Mouse (Mus musculus) intestine, embryonic 14.5 days (tissue): Measurements from ENCODE around the gene Eif2b1. TPM values are rescaled to one million over a fixed set of nuclear protein-coding genes. Genes with fewer than 3 reads are reported as not detected.

ENCODE experiments used
- ATAC-seq: fragments of 200-750 bp; cut with Nextera tagmentation; replicated peaks from 2 replicates; pipeline ENCODE4 v1.8.0; 2017; ENCODE audit warnings: low read depth, moderate number of reproducible peaks, moderate TSS enrichment, moderate library complexity; ENCODE audit not compliant: low FRiP score, low TSS enrichment
- DNase-seq: peaks from one replicate; pipeline ENCODE4 v3.0.0-alpha.2; 2018; ENCODE audit warnings: low spot score
- H3K27ac ChIP-seq: fragments of 300-500 bp; sonication (generic); 2 replicates; pipeline ENCODE4 v1.5.1; 2014; ENCODE audit warnings: low read depth, mild to moderate bottlenecking, control low read depth
- H3K27me3 ChIP-seq: fragments of 300-500 bp; sonication (generic); replicated peaks from 2 replicates; pipeline ENCODE4 v1.6.1; 2014; ENCODE audit warnings: low read length, control low read depth; ENCODE audit not compliant: control insufficient read depth, insufficient read depth
- H3K36me3 ChIP-seq: fragments of 300-500 bp; sonication (generic); 2 replicates; pipeline ENCODE4 v1.6.1; 2014; ENCODE audit warnings: low read length, control low read depth; ENCODE audit not compliant: control insufficient read depth, insufficient read depth
- H3K4me1 ChIP-seq: fragments of 300-500 bp; sonication (generic); replicated peaks from 2 replicates; pipeline ENCODE4 v1.6.1; 2014; ENCODE audit warnings: low read length, control low read depth, mixed read lengths; ENCODE audit not compliant: control insufficient read depth, insufficient read depth
- H3K4me2 ChIP-seq: fragments of 300-500 bp; sonication (generic); 2 replicates; pipeline ENCODE4 v1.6.1; 2014; ENCODE audit warnings: low read length
- H3K4me3 ChIP-seq: fragments of 300-500 bp; sonication (generic); 2 replicates; pipeline ENCODE4 v1.5.1; 2014; ENCODE audit warnings: low read depth, low read length, control low read depth, mixed read lengths
- H3K9ac ChIP-seq: fragments of 300-500 bp; sonication (generic); 2 replicates; pipeline ENCODE4 v1.6.1; 2014; ENCODE audit warnings: mild to moderate bottlenecking, low read length
- H3K9me3 ChIP-seq: fragments of 300-500 bp; sonication (generic); 2 replicates; pipeline ENCODE4 v1.6.1; 2016; ENCODE audit warnings: low read length, control low read depth; ENCODE audit not compliant: control insufficient read depth
- WGBS: fragments of 180-500 bp; shearing (Covaris S2); extraction: QIAGEN DNeasy Blood & Tissue Kit; methylation state at CpG from one replicate; pipeline ENCODE4 v1.1.7; 2014; 5-methylcytosine and 5-hydroxymethylcytosine counted together
- polyA plus RNA-seq: library from polyadenylated mRNA; unstranded; fragments of >200 nt; fragmentation: Nextera tagmentation; extraction: Ambion mirVana; gene quantifications from 2 replicates; pipeline ENCODE4 v1.2.1, GENCODE M21; 2014

The Eif2b1 gene
- polyA plus RNA-seq, 1 experiment from 2014 or later, result 99.6 TPM

DNA sequence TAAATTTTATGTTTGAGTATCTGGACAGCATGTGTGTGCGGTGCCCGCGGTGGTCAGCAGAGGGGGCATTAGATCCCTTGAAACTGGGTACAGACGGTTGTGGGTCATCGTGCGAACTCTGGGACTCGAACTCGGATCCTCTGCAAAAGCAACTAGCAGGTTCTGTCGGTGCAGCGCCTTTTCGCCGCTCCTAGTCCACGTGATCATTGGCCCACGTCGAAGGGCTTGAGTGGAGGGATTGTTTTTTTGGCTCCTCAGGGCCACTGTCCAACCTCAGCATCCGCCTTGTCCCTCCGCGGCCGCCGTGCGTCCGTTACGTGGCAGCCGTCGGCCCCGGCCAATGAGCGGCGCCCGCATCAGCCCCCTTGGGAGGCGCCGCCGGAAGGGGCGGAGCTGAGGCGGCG is 38.5 kb downstream of the Eif2b1 start, which contains the start of gene Tmed2:
Gene Tmed2 (plus strand): TSS at position 313 of the 404 bp plus-strand sequence.
- Histone ChIP-seq H3K9me3 (no peaks in the 10 kb centered on the region), H3K27ac (peak within 1 kb of the TSS; percentile 83), H3K4me1 (peaks cover 15% of the 10 kb centered on the region; the same call in 1 of the 2 replicates), H3K9ac (peak within 1 kb of the TSS; percentile 92), H3K4me2 (peak within 1 kb of the TSS; percentile 73), H3K4me3 (peak within 1 kb of the TSS; percentile 95), H3K36me3 (peaks cover 29% of the 10 kb centered on the region), H3K27me3 (no peaks in the 10 kb centered on the region)
- peak; percentile 92 for DNase-seq
- under 1% methylated on average over 35 of the region's 35 CpGs for WGBS
- peak; percentile 94 for ATAC-seq

DNA sequence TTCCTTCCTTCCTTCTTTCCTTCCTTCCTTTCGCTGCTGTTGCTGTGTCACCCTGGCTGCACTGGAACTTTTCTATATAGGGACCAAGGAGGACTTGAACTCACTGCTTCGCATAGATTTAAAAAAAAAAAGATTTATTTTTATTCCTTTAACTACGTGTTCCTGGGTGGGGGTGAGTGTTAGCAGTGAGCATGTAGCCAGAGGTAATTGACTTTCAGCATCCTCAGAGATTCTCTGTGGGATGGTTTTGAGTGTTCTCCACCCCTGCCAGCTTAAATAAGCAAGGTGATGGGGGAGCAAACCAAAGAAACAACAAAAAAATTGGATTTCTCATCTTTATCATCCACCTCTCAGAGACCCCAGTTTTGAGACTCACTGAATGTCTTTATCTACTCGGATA is 39.0 kb downstream of the Eif2b1 start:
- Histone ChIP-seq H3K9ac (peak overlapping the region; percentile 92), H3K9me3 (no peaks in the 10 kb centered on the region), H3K27ac (peak overlapping the region; percentile 57; the same call in 1 of the 2 replicates), H3K36me3 (peaks cover 24% of the 10 kb centered on the region), H3K4me3 (peak overlapping the region; percentile 95), H3K4me2 (peak overlapping the region; percentile 41), H3K27me3 (no peaks in the 10 kb centered on the region), H3K4me1 (peaks cover 15% of the 10 kb centered on the region; the same call in 1 of the 2 replicates)
- no peak for DNase-seq
- WGBS, result 77% methylated on average over 4 of the region's 4 CpGs
- no peak for ATAC-seq

GRCm38 (mm10) chr5:124538813-124539792 is 39.8 kb downstream of the Eif2b1 start:
- WGBS, result 72% methylated on average over 15 of the region's 16 CpGs
- Histone ChIP-seq H3K9ac (no peak overlapping the region), H3K27me3 (no peaks in the 10 kb centered on the region), H3K4me2 (no peak overlapping the region), H3K9me3 (no peaks in the 10 kb centered on the region), H3K4me1 (peaks cover 15% of the 10 kb centered on the region; the same call in 1 of the 2 replicates), H3K36me3 (peaks cover 16% of the 10 kb centered on the region), H3K27ac (no peak overlapping the region), H3K4me3 (no peak overlapping the region)
- DNase-seq (peak; percentile 55), ATAC-seq (no peak)

- Histone ChIP-seq H3K4me3 (peak overlapping the region; percentile 13; the same call in 1 of the 2 replicates), H3K4me1 (peaks cover 15% of the 10 kb centered on the region), H3K36me3 (no peaks in the 10 kb centered on the region), H3K4me2 (peak overlapping the region; percentile 46), H3K9ac (peak overlapping the region; percentile 27; the same call in 1 of the 2 replicates), H3K27ac (peak overlapping the region; percentile 16; the same call in 1 of the 2 replicates), H3K9me3 (no peaks in the 10 kb centered on the region), H3K27me3 (no peaks in the 10 kb centered on the region)
- ATAC-seq (no peak), DNase-seq (peak; percentile 68)
- under 1% methylated on average over 16 of the region's 17 CpGs for WGBS
Measured at GRCm38 (mm10) chr5:124536776-124537175, 42.2 kb downstream of the Eif2b1 start.

DNA sequence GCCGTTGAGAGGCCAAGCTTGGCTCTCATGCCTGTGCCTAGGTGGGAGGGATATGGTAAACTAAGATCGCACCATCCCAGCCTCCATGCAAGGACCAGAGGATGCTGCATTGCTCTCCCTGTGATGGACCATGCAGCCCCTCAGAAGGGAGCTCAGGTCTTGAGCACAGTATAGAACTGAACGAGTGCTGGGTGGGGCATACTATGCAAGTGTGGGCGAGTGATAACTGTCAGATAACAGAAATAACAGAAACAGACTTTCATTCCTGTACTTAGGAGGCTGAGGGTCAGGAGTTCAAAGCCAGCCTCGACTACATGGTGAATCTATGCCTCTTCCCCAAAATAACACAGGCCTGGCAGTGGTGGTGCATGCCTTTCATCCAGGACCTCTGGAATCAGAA is 43.9 kb downstream of the Eif2b1 start:
- Histone ChIP-seq H3K27me3 (no peaks in the 10 kb centered on the region), H3K27ac (no peak overlapping the region), H3K9me3 (no peaks in the 10 kb centered on the region), H3K4me3 (no peak overlapping the region), H3K4me1 (peaks cover 20% of the 10 kb centered on the region), H3K9ac (no peak overlapping the region), H3K4me2 (no peak overlapping the region), H3K36me3 (no peaks in the 10 kb centered on the region)
- no peak for ATAC-seq
- no peak for DNase-seq
- 66% methylated on average over 5 of the region's 5 CpGs for WGBS

DNA sequence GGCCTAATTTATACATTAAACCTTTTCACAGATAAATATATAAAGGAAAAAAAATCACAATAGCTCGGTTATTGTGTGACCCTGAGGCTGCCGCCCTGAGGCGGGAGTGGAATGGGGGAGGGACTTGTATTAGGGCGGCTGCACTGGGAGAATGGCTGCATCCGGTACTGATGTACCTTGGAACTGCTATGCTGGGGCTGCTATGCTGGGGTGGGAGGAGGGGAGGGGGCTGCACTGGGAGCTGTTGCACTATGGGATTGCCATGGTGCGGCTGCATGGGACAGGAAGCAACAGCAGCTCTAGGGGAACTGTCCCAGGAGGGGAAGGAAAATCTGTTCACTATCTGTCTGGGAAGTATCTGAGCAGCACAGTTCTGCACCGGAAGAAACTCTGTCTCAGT is 46.5 kb downstream of the Eif2b1 start:
- ATAC-seq, result no peak
- Histone ChIP-seq H3K4me1 (peaks cover 40% of the 10 kb centered on the region), H3K9me3 (no peaks in the 10 kb centered on the region), H3K27ac (peak overlapping the region; percentile 77), H3K9ac (no peak overlapping the region), H3K36me3 (no peaks in the 10 kb centered on the region), H3K4me3 (no peak overlapping the region), H3K27me3 (no peaks in the 10 kb centered on the region), H3K4me2 (peak overlapping the region; percentile 83; the same call in 1 of the 2 replicates)
- 17% methylated on average over 7 of the region's 7 CpGs for WGBS
- DNase-seq, result no peak

GRCm38 (mm10) chr5:124531583-124531930 is 47.4 kb downstream of the Eif2b1 start:
- H3K9ac ChIP-seq, result peak overlapping the region; percentile 69
- H3K9me3 ChIP-seq, result no peaks in the 10 kb centered on the region
- peak overlapping the region; percentile 77 for H3K27ac ChIP-seq
- 15% methylated on average over 14 of the region's 14 CpGs for WGBS
- no peak for DNase-seq
- H3K27me3 ChIP-seq, result no peaks in the 10 kb centered on the region
- H3K4me3 ChIP-seq, result peak overlapping the region; percentile 79
- ATAC-seq, result no peak
- H3K36me3 ChIP-seq, result no peaks in the 10 kb centered on the region
- peaks cover 37% of the 10 kb centered on the region for H3K4me1 ChIP-seq
- peak overlapping the region; percentile 83 for H3K4me2 ChIP-seq

GRCm38 (mm10) chr5:124530655-124531582 is 48.0 kb downstream of the Eif2b1 start, which contains the start of gene Rilpl1:
Rilpl1 (minus strand) TSS chr5:124531391.
- peak within 1 kb of the TSS; percentile 83 for H3K4me2 ChIP-seq
- H3K4me1 ChIP-seq, result peaks cover 35% of the 10 kb centered on the region
- under 1% methylated on average over 76 of the region's 96 CpGs for WGBS
- peak within 1 kb of the TSS; percentile 77 for H3K27ac ChIP-seq
- peak within 1 kb of the TSS; percentile 79 for H3K4me3 ChIP-seq
- peak; percentile 88 for DNase-seq
- no peaks in the 10 kb centered on the region for H3K27me3 ChIP-seq
- peak within 1 kb of the TSS; percentile 69 for H3K9ac ChIP-seq
- no peaks in the 10 kb centered on the region for H3K9me3 ChIP-seq
- ATAC-seq, result peak; percentile 90
- H3K36me3 ChIP-seq, result no peaks in the 10 kb centered on the region
